Mouse (Mus musculus) ovary, adult 2 months (tissue): ENCODE data around the gene Ghdc. TPM values are rescaled to one million over a fixed set of nuclear protein-coding genes. Genes with fewer than 3 reads are reported as not detected.

Experiments
- polyA plus RNA-seq: library from polyadenylated mRNA; depleted of rRNA; stranded (reverse); fragments of >200 nt; gene quantifications from 2 replicates; pipeline ENCODE4 v1.2.3, GENCODE M21; 2012; rRNA removed

Ghdc gene
- polyA plus RNA-seq, result 15.8 and 19.6 TPM in 2 replicates

DNA sequence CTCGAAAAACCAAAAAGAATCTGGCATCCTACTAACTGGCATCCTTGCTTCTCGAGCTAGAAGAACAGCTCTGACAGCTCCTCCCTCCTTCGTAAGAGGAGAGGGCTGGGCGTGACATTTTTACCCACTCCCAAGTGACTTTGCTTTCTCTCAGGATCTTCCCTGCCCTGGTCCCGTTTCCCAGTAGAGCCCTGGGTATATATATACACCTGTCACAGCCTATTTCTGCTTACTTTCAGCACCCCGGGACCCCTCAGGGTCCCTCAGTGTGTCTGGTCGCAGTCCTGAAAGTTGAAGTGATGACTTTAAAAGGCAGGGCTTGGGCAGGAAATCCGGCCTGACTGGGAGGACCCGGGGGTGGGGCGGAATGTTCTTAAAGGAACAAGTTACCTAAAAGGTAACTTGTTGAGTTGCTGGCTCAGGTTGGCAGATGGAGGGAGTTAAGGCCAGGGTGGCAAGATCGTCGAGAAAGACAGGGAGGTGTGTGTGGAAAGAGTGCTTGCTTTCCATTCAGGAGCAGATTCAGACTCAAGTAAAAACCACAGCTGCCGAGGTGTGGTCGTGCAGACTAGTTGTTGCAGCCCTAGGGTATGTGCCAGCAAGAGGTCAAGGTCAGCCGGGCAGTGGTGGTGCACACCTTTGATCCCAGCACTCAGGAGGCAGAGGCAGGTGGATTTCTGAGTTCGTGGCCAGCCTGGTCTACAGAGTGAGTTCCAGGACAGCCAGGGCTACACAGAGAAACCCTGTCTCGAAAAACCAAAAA, at the start of gene Ghdc:
Gene Ghdc (minus strand): TSS at position 312 of the 763 bp plus-strand sequence.

DNA sequence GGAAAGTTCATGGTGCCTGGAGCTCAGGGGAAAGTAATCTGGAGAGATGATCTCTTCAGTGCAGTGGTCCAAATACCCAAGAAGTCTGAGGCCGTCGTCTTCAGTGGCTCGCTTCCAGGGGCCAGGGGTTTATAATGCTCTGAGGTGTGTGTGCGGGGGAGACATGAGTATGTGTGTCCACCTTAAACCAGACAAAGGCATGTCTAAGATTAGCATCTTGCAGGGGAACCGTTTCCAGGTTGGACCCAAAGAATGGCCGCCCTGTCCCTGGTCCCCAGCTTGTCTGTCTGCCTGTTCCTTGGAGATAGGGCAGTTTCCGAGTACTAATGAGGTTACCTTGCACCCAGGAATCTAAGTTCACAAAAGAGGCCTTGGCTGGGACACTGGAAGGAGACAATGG, 7.9 kb downstream of the Ghdc start, which contains the start of gene Hcrt:
Gene Hcrt (minus strand): TSS at position 101 of the 400 bp plus-strand sequence.

DNA sequence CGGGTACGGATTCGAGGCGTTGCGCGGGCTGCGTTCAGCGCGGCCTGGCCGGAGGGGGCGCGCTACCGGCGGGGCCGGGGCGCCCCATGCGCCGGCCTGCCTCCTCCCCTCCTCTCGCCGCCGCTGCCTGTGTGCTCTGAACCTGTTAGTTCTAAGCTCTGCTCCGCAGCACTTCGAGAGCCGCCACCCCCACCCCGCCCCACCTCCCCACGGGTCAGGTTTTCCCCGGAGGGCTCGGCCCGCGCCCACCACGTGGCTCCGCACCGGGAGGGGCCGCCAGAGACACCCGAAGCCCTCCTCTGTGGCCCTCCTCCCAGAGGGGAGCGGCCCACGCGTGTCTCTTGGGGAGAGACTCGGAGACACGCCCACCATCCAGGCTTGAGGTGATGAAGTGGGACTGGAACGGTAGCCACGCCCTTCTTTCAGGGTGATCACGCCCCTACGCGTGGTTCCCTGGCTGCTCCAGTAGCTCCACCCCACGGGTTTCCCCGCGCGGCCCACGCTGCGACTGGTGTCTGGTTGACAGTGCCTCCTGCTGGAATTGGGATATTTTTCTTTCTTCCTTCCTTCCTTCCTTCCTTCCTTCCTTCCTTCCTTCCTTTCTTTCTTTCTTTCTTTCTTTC, 11.0 kb downstream of the Ghdc start, which contains the start of gene Kcnh4:
Gene Kcnh4 (minus strand): TSS at position 332 of the 623 bp plus-strand sequence.

DNA sequence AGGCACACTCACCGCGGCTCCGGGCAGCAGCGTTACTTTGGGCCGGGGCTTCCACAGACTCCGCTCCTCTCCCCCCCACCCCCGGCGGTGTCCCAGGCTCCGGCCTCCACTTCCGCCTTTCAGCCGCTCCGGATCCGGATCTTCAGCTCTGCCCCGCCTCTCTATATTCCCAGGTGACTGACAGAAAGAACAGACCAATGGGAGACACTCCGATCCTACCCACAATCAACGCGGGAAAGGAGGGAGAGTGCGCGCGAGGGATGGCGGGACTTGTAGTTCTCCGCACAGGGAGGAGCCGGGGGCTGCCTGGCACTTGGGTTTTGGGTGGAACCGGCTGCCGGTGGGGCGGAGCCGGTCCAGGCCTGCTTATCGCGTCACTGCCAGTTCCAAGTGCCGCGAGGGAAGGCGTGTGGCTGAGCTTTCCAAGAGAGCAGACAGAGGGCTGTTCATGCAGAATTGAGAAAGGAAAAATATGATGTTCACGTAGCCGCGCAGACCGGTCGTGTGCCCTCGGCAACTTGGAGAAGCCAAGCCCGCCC, 32.6 kb downstream of the Ghdc start, which contains the start of gene Rab5c:
Gene Rab5c (minus strand): TSS at position 150 of the 539 bp plus-strand sequence.

Other genes with a start within 250 kb of the Ghdc start
- gene Acly, start 243.0 kb downstream of the Ghdc start, polyA plus RNA-seq, result 175 and 200 TPM in 2 replicates
- 1.5 and 1.9 TPM in 2 replicates for gene Ttc25, start 225.3 kb downstream of the Ghdc start, polyA plus RNA-seq
- gene Cnp, start 196.1 kb downstream of the Ghdc start, polyA plus RNA-seq, result 39.0 and 41.4 TPM in 2 replicates
- 78.9 and 85.1 TPM in 2 replicates for gene Nkiras2, start 151.7 kb downstream of the Ghdc start, polyA plus RNA-seq
- 17.3 and 32.6 TPM in 2 replicates for gene Dnajc7, start 150.8 kb downstream of the Ghdc start, polyA plus RNA-seq
- 1.3 and 1.5 TPM in 2 replicates for gene Zfp385c, start 78.5 kb downstream of the Ghdc start, polyA plus RNA-seq
- 9.3 and 10.9 TPM in 2 replicates for gene Dhx58, start 66.7 kb downstream of the Ghdc start, polyA plus RNA-seq
- gene Kat2a, start 58.5 kb downstream of the Ghdc start, polyA plus RNA-seq, result 71.0 and 77.2 TPM in 2 replicates
- 0.25 TPM in 1 of 2 replicates, not detected in the other for gene Hspb9, start 57.1 kb downstream of the Ghdc start, polyA plus RNA-seq
- 254 and 258 TPM in 2 replicates for gene Rab5c, start 32.7 kb downstream of the Ghdc start, polyA plus RNA-seq
- 0.28 and 0.75 TPM in 2 replicates for gene Kcnh4, start 11.0 kb downstream of the Ghdc start, polyA plus RNA-seq
- 0.34 TPM in 1 of 2 replicates, not detected in the other for gene Hcrt, start 8.0 kb downstream of the Ghdc start, polyA plus RNA-seq
- 58.2 and 62.1 TPM in 2 replicates for gene Stat5b, start 79.8 kb upstream of the Ghdc start, polyA plus RNA-seq
- gene Stat5a, start 88.4 kb upstream of the Ghdc start, polyA plus RNA-seq, result 65.0 and 74.5 TPM in 2 replicates
- 120 and 122 TPM in 2 replicates for gene Stat3, start 168.6 kb upstream of the Ghdc start, polyA plus RNA-seq
- 263 and 307 TPM in 2 replicates for gene Cavin1, start 199.9 kb upstream of the Ghdc start, polyA plus RNA-seq
- gene Atp6v0a1, start 238.5 kb upstream of the Ghdc start, polyA plus RNA-seq, result 61.8 and 84.5 TPM in 2 replicates